Mouse (Mus musculus): ENCODE data around the gene Itgal. TPM values are rescaled to one million over a fixed set of nuclear protein-coding genes. Genes with fewer than 3 reads are reported as not detected.
"Not testable (repeated sequence)": the region's sequence is repeated elsewhere in the genome, so short reads cannot be mapped to it uniquely, and the experiment has no call there.

Gene Itgal
- 0.73 and 0.82 TPM in 2 replicates for polyA plus RNA-seq (2016; fragmentation: Nextera tagmentation; extraction: Ambion mirVana)

DNA sequence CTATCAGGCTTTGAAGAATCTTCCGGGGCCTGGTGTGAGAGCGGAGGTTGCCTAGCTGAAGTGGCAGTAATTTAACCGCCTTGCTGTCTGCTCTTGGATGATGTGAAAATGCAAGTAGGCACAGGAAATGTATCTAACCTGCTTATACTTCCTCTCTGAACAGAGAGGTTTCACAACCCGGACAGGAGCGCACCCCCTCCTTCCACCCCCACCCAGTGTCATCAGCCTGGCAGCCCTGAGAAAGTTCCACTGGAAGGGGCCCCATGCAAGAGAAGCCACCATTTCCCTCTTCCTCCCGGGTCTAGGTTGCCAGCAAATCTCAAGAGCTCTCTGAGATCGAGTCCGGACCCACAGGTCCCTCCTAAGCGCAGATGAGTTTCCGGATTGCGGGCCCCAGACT is at the start of gene Itgal:
Gene Itgal, plus strand, starts transcription at position 163 of the 400 bp plus-strand sequence.
- no peaks in the 10 kb centered on the region for H3K9me3 ChIP-seq
- 85% methylated on average over 11 of the region's 11 CpGs for WGBS
- no peak within 1 kb of the TSS for H3K27ac ChIP-seq (replicated peaks)
- no peaks in the 10 kb centered on the region for H3K4me1 ChIP-seq
- DNase-seq (ENCODE audit: low spot score), result no peak
- no peaks in the 10 kb centered on the region for H3K36me3 ChIP-seq (replicated peaks)
- no peak within 1 kb of the TSS for H3K4me3 ChIP-seq
- no peaks in the 10 kb centered on the region for H3K27me3 ChIP-seq (replicated peaks; ENCODE audit: low read depth, poor library complexity, severe bottlenecking)

- 90% methylated on average over 8 of the region's 8 CpGs for WGBS
- peaks cover 27% of the 10 kb centered on the region for H3K4me1 ChIP-seq
- H3K9me3 ChIP-seq; H3K4me3 ChIP-seq; H3K27me3 ChIP-seq (replicated peaks; ENCODE audit: low read depth, poor library complexity, severe bottlenecking); H3K27ac ChIP-seq (replicated peaks); DNase-seq (ENCODE audit: low spot score): not testable (repeated sequence)
- peaks cover 70% of the 10 kb centered on the region for H3K36me3 ChIP-seq (replicated peaks)
These were observed 45.5 kb upstream of the Itgal start for GRCm38 (mm10) chr7:127250511-127250910.

- no peaks in the 10 kb centered on the region for H3K27me3 ChIP-seq (replicated peaks; ENCODE audit: low read depth, poor library complexity, severe bottlenecking)
- no peaks in the 10 kb centered on the region for H3K9me3 ChIP-seq
- H3K36me3 ChIP-seq (replicated peaks), result peaks cover 71% of the 10 kb centered on the region
- DNase-seq (ENCODE audit: low spot score), result no peak
- H3K4me3 ChIP-seq, result no peak overlapping the region
- H3K27ac ChIP-seq (replicated peaks), result no peak overlapping the region
- 90% methylated on average over 2 of the region's 2 CpGs for WGBS
- peaks cover 16% of the 10 kb centered on the region for H3K4me1 ChIP-seq
These were observed 43.6 kb upstream of the Itgal start for GRCm38 (mm10) chr7:127252414-127252813.

- H3K4me3 ChIP-seq, result peak overlapping the region; percentile 71
- H3K36me3 ChIP-seq (replicated peaks), result peaks cover 71% of the 10 kb centered on the region
- no peak for DNase-seq (ENCODE audit: low spot score)
- H3K9me3 ChIP-seq, result no peaks in the 10 kb centered on the region
- H3K27ac ChIP-seq (replicated peaks), result peak overlapping the region; percentile 90
- 82% methylated on average over 6 of the region's 6 CpGs for WGBS
- no peaks in the 10 kb centered on the region for H3K27me3 ChIP-seq (replicated peaks; ENCODE audit: low read depth, poor library complexity, severe bottlenecking)
- peaks cover 16% of the 10 kb centered on the region for H3K4me1 ChIP-seq
These were observed 42.7 kb upstream of the Itgal start for GRCm38 (mm10) chr7:127253341-127253740.

DNA sequence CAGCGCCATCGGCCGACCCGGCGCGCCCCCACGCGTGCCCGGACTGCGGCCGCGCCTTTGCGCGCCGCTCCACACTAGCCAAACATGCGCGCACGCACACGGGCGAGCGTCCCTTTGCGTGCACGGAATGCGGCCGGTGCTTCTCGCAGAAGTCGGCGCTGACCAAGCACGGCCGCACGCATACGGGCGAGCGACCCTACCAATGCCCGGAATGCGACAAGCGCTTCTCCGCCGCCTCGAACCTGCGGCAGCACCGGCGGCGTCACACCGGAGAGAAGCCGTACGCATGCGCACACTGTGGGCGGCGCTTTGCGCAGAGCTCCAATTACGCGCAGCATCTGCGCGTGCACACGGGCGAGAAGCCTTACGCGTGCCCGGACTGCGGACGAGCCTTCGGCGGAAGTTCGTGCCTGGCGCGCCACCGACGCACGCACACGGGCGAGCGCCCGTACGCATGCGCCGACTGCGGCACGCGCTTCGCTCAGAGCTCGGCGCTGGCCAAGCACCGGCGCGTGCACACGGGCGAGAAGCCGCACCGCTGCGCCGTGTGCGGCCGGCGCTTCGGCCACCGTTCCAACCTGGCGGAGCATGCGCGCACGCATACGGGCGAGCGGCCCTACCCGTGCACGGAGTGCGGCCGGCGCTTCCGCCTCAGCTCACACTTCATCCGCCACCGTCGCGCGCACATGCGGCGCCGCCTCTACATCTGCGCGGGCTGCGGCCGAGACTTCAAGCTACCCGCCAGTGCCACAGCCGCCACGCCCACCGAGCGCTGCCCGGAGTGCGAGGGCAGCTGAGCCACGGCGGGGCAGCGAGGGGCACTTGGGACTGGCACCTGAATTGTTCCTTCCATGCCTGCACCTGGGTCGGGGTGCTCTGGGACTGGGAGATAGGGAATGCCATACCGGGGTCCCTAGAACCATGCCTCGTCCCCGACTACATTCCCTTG is 42.0 kb upstream of the Itgal start:
- under 1% methylated on average over 136 of the region's 136 CpGs for WGBS
- peaks cover 73% of the 10 kb centered on the region for H3K36me3 ChIP-seq (replicated peaks)
- peak overlapping the region; percentile 90 for H3K27ac ChIP-seq (replicated peaks)
- peaks cover 19% of the 10 kb centered on the region for H3K4me1 ChIP-seq
- H3K4me3 ChIP-seq, result peak overlapping the region; percentile 71
- H3K27me3 ChIP-seq (replicated peaks; ENCODE audit: low read depth, poor library complexity, severe bottlenecking), result no peaks in the 10 kb centered on the region
- peak; percentile 96 for DNase-seq (ENCODE audit: low spot score)
- no peaks in the 10 kb centered on the region for H3K9me3 ChIP-seq

- DNase-seq (ENCODE audit: low spot score), result no peak
- Histone ChIP-seq H3K4me1 (peaks cover 28% of the 10 kb centered on the region), H3K4me3 (peak overlapping the region; percentile 71)
These were observed 41.1 kb upstream of the Itgal start for GRCm38 (mm10) chr7:127255008-127255407.

GRCm38 (mm10) chr7:127255965-127256364 is 40.1 kb upstream of the Itgal start:
- no peak for DNase-seq (ENCODE audit: low spot score)
- no peak overlapping the region for H3K27ac ChIP-seq (replicated peaks)
- no peaks in the 10 kb centered on the region for H3K27me3 ChIP-seq (replicated peaks; ENCODE audit: low read depth, poor library complexity, severe bottlenecking)
- peaks cover 58% of the 10 kb centered on the region for H3K36me3 ChIP-seq (replicated peaks)
- H3K9me3 ChIP-seq, result no peaks in the 10 kb centered on the region
- peaks cover 30% of the 10 kb centered on the region for H3K4me1 ChIP-seq
- no peak overlapping the region for H3K4me3 ChIP-seq
- 90% methylated on average over 2 of the region's 2 CpGs for WGBS

More at GRCm38 (mm10) chr7:127255008-127255407, 41.1 kb upstream of the Itgal start:
- Histone ChIP-seq H3K27me3 (replicated peaks; ENCODE audit: low read depth, poor library complexity, severe bottlenecking) (no peaks in the 10 kb centered on the region), H3K9me3 (no peaks in the 10 kb centered on the region), H3K27ac (replicated peaks) (peak overlapping the region; percentile 90), H3K36me3 (replicated peaks) (peaks cover 65% of the 10 kb centered on the region)
- 36% methylated on average over 4 of the region's 4 CpGs for WGBS

DNA sequence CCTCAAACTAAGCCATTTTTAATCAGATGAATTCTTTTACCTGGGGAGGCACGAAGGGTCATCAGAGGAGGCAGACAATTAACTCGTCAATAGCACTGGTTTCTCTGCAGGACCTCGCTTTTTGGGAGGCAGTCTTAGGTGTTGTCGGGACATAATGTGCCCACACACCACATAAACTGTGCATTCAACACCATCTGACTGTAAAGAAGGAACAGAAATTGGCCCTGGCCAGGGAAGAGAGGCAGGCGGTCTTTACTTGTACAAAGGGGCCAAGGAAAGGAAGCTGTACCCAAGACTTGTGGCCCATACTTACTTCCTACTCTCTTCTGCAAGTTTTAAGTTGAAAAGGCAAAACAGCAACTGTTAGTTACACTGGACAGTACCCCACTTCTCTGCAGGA is 39.5 kb upstream of the Itgal start:
- Histone ChIP-seq H3K9me3 (no peaks in the 10 kb centered on the region), H3K4me1 (peaks cover 34% of the 10 kb centered on the region), H3K36me3 (replicated peaks) (peaks cover 54% of the 10 kb centered on the region), H3K27ac (replicated peaks) (no peak overlapping the region), H3K27me3 (replicated peaks; ENCODE audit: low read depth, poor library complexity, severe bottlenecking) (no peaks in the 10 kb centered on the region), H3K4me3 (no peak overlapping the region)
- DNase-seq (ENCODE audit: low spot score), result no peak
- 89% methylated on average over 5 of the region's 5 CpGs for WGBS

GRCm38 (mm10) chr7:127259186-127259905 is 36.7 kb upstream of the Itgal start:
- no peaks in the 10 kb centered on the region for H3K9me3 ChIP-seq
- H3K4me1 ChIP-seq, result peaks cover 28% of the 10 kb centered on the region

DNA sequence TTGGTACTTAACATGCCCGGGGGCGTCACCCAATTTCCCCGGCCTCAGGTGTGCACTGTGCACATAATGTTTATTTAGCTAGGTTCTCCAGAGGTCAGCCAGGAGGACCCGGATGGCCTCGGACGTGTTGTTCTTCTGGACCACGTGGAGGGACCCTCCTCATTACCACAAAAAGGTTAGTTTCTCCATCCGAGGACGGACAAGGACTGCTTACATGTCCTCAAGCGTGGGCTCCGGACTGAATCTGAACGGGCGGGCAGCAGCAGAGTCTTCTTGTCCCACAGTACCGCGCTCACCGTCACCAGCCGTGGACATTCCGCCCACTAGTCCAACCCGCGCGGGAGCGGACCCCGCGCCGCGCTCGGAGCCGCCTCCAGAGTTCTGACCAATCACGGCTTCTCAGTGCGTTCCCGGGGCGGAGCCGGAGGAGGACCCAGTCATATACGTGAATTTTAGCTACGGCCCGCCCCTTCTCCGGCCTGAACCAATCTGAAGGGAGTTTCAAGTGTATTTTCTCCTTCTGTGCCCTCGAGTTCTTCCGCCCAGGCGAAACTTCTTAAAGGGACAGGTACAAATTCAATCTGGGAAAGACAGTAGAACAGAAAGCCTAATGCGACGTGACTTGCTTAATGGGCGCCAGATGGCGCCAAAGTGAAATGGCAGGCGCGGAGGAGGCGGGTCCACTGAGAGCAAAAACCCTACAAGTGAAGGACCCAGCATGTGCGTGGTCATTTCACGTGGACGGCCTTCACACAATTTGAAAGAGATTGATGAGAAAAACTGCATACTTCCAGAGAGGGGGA is 35.5 kb upstream of the Itgal start, which contains the start of gene Dctpp1:
Gene Dctpp1, minus strand, starts transcription at position 401 of the 803 bp plus-strand sequence.
- H3K36me3 ChIP-seq (replicated peaks), result peaks cover 37% of the 10 kb centered on the region

More at GRCm38 (mm10) chr7:127259186-127259905, 36.7 kb upstream of the Itgal start:
- H3K36me3 ChIP-seq (replicated peaks), result peaks cover 39% of the 10 kb centered on the region
- peak overlapping the region; percentile 82; the same call in 1 of the 2 replicates for H3K27ac ChIP-seq (replicated peaks)
- WGBS, result 77% methylated on average over 8 of the region's 8 CpGs
- DNase-seq (ENCODE audit: low spot score), result no peak
- no peaks in the 10 kb centered on the region for H3K27me3 ChIP-seq (replicated peaks; ENCODE audit: low read depth, poor library complexity, severe bottlenecking)
- H3K4me3 ChIP-seq, result peak overlapping the region; percentile 82

GRCm38 (mm10) chr7:127262218-127262961 is 33.7 kb upstream of the Itgal start:
- no peaks in the 10 kb centered on the region for H3K9me3 ChIP-seq
- peaks cover 19% of the 10 kb centered on the region for H3K36me3 ChIP-seq (replicated peaks)
- H3K4me3 ChIP-seq, result no peak overlapping the region
- no peaks in the 10 kb centered on the region for H3K27me3 ChIP-seq (replicated peaks; ENCODE audit: low read depth, poor library complexity, severe bottlenecking)
- WGBS, result 87% methylated on average over 10 of the region's 10 CpGs
- H3K4me1 ChIP-seq, result peaks cover 18% of the 10 kb centered on the region
- H3K27ac ChIP-seq (replicated peaks), result no peak overlapping the region
- no peak for DNase-seq (ENCODE audit: low spot score)

More for the DNA sequence above, 35.5 kb upstream of the Itgal start, which contains the start of gene Dctpp1:
- under 1% methylated on average over 50 of the region's 50 CpGs for WGBS
- peak; percentile 98 for DNase-seq (ENCODE audit: low spot score)
- Histone ChIP-seq H3K27ac (replicated peaks) (peak within 1 kb of the TSS; percentile 82), H3K27me3 (replicated peaks; ENCODE audit: low read depth, poor library complexity, severe bottlenecking) (no peaks in the 10 kb centered on the region), H3K4me3 (peak within 1 kb of the TSS; percentile 82), H3K9me3 (no peaks in the 10 kb centered on the region), H3K4me1 (peaks cover 18% of the 10 kb centered on the region)
